Mouse (Mus musculus) olfactory bulb, adult 2 months (tissue): ENCODE results near the gene Snd1.

Source experiments
- CTCF ChIP-seq: fragments of 200-500 bp; IDR thresholded peaks from 2 replicates; pipeline ENCODE4 v1.5.1; 2012; ENCODE audit warnings: low read depth, mild to moderate bottlenecking, low read length, moderate library complexity; ENCODE audit not compliant: insufficient read depth
- POLR2A ChIP-seq: fragments of 200-500 bp; IDR thresholded peaks from 2 replicates; pipeline ENCODE4 v1.6.1; 2012; ENCODE audit warnings: mild to moderate bottlenecking, low read depth, low read length, moderate library complexity; ENCODE audit not compliant: insufficient read depth

GRCm38 (mm10) chr6:28735116-28735515 lies 260.2 kb downstream of the Snd1 start:
- no peak for TF ChIP-seq CTCF
- TF ChIP-seq POLR2A: no peak
